Mouse (Mus musculus): Measurements from ENCODE around the gene Ins1. TPM values are rescaled to one million over a fixed set of nuclear protein-coding genes. Genes with fewer than 3 reads are reported as not detected.

Gene Ins1
- not detected in 2 replicates for polyA plus RNA-seq (2015; fragmentation: Nextera tagmentation; extraction: Ambion mirVana)

GRCm38 (mm10) chr19:52263997-52264396 lies at the start of gene Ins1:
TSS of gene Ins1 (plus strand) at chr19:52264297.
- Histone ChIP-seq H3K4me1 (no peaks in the 10 kb centered on the region), H3K9ac (no peak within 1 kb of the TSS), H3K9me3 (no peaks in the 10 kb centered on the region), H3K27me3 (no peaks in the 10 kb centered on the region), H3K36me3 (no peaks in the 10 kb centered on the region), H3K4me2 (no peak within 1 kb of the TSS), H3K27ac (no peak within 1 kb of the TSS), H3K4me3 (no peak within 1 kb of the TSS)
- no peak for ATAC-seq (ENCODE audit: borderline replicate concordance, extremely low read depth, low FRiP score, low TSS enrichment)
